Mouse (Mus musculus) thymus, adult 2 months (tissue): ENCODE data around the gene Tmx1.

Experiments
- CTCF ChIP-seq: fragments of 200-500 bp; IDR thresholded peaks from 2 replicates; pipeline ENCODE4 v1.5.1; 2012; ENCODE audit warnings: mild to moderate bottlenecking, control low read depth, low read length, moderate library complexity, borderline replicate concordance; ENCODE audit not compliant: control insufficient read depth, poor library complexity, insufficient read depth; ENCODE audit errors: extremely low read depth
- POLR2A ChIP-seq: fragments of 200-500 bp; IDR thresholded peaks from 2 replicates; pipeline ENCODE4 v1.6.1; 2012; ENCODE audit warnings: mild to moderate bottlenecking, low read length, control low read depth, moderate library complexity; ENCODE audit not compliant: control insufficient read depth, poor library complexity, insufficient read depth; ENCODE audit errors: extremely low read depth

DNA sequence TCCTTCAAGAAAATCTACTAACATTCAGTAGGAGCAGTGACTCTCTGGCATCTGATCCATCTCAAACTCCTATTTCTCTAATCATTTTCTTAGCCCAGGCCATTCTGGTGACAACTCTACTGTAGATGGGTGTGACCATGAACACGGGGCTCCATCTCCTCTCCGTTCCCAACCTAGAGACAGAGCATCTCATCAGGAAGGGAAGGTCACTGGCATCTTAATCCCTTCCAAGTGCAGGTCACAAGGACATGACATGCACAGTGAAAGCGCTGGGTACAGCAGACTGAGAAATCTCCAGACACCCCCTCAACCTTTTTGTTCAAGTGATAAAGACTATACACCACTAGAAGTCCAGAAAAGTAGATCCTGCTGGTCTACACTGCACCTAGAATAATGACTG, 1.4 kb upstream of the Tmx1 start:
- TF ChIP-seq CTCF = no peak
- TF ChIP-seq POLR2A = no peak
